8 mouse cellular contexts compared by ENCODE assay signal in genomic region chr5:137350205-137351057, GRCm38 (mm10). TPM values are rescaled to one million over a fixed set of nuclear protein-coding genes. Genes with fewer than 3 reads are reported as not detected.
DNase-seq lines count a peak whose midpoint lies in the region; ATAC-seq and TF ChIP-seq lines count a peak whose summit lies in the region.

No protein-coding gene starts in this region.

- H3K9me3 ChIP-seq in heart, embryonic 10.5 days: no peaks in the 10 kb centered on the region
- H3K9me3 ChIP-seq in G1E (replicated peaks): no peaks in the 10 kb centered on the region
- no peaks in the 10 kb centered on the region for H3K9me3 ChIP-seq in heart, embryonic 16.5 days (replicated peaks; ENCODE audit: control insufficient read depth, low read length)
- H3K9me3 ChIP-seq in midbrain, embryonic 12.5 days: no peaks in the 10 kb centered on the region

- H3K27me3 ChIP-seq in heart, embryonic 10.5 days (ENCODE audit: insufficient read depth, poor library complexity, severe bottlenecking): no peaks in the 10 kb centered on the region
- H3K27me3 ChIP-seq in G1E (ENCODE audit: insufficient read depth, low read length): peaks cover 67% of the 10 kb centered on the region
- no peaks in the 10 kb centered on the region for H3K27me3 ChIP-seq in heart, embryonic 16.5 days (ENCODE audit: control insufficient read depth, insufficient read depth, low read length)
- peaks cover 4% of the 10 kb centered on the region; the same call in 1 of the 2 replicates for H3K27me3 ChIP-seq in midbrain, embryonic 12.5 days

- peaks cover 30% of the 10 kb centered on the region for H3K36me3 ChIP-seq in heart, embryonic 10.5 days
- H3K36me3 ChIP-seq in G1E (replicated peaks): no peaks in the 10 kb centered on the region
- H3K36me3 ChIP-seq in heart, embryonic 16.5 days (ENCODE audit: control insufficient read depth, insufficient read depth): peaks cover 14% of the 10 kb centered on the region
- H3K36me3 ChIP-seq in midbrain, embryonic 12.5 days: peaks cover 21% of the 10 kb centered on the region

- intact Hi-C loops in left cerebral cortex, postnatal 14 days (cut with DNase I): no loop called here

- no peak for TF ChIP-seq CTCF in G1E (IDR thresholded peaks at IDR 0.05; ENCODE audit: low read depth, low read length)

- H3K4me3 ChIP-seq in heart, embryonic 10.5 days: peak overlapping the region; percentile 93
- peak overlapping the region; percentile 20; the same call in 1 of the 2 replicates for H3K4me3 ChIP-seq in G1E (ENCODE audit: low read depth, low read length)
- H3K4me3 ChIP-seq in heart, embryonic 16.5 days (ENCODE audit: low read length): peak overlapping the region; percentile 90
- peak overlapping the region; percentile 76 for H3K4me3 ChIP-seq in midbrain, embryonic 12.5 days

- peak overlapping the region; percentile 99 for H3K27ac ChIP-seq in heart, embryonic 10.5 days
- H3K27ac ChIP-seq in heart, embryonic 16.5 days (ENCODE audit: low read length): peak overlapping the region; percentile 98
- H3K27ac ChIP-seq in midbrain, embryonic 12.5 days (replicated peaks): peak overlapping the region; percentile 79

- no peak for ATAC-seq in G1E (ENCODE audit: extremely low read depth, insufficient number of reproducible peaks, low FRiP score, poor library complexity, severe bottlenecking)
- ATAC-seq in heart, embryonic 16.5 days (replicated peaks; ENCODE audit: extremely low read depth, insufficient read depth, low FRiP score): peak; percentile 35
- peak; percentile 63 for ATAC-seq in midbrain, embryonic 12.5 days (ENCODE audit: low FRiP score, low read depth)
- no peak for ATAC-seq in inflammation-experienced regulatory T-cells, adult 6 months

- peak overlapping the region; percentile 98 for H3K9ac ChIP-seq in heart, embryonic 16.5 days (ENCODE audit: low read length)
- peak overlapping the region; percentile 94 for H3K9ac ChIP-seq in midbrain, embryonic 12.5 days (replicated peaks)

- no peak for DNase-seq in heart, embryonic 10.5 days (ENCODE audit: low spot score)
- no peak for DNase-seq in heart, adult 8-10 months (ENCODE audit: low spot score)
- no peak for DNase-seq in G1E (ENCODE audit: low spot score)
- no peak for DNase-seq in left cerebral cortex, postnatal 14 days (ENCODE audit: low spot score in 2 of 2)
- DNase-seq in layer of hippocampus, adult 11-12 months (ENCODE audit: low spot score): no peak

- H3K4me2 ChIP-seq in heart, embryonic 16.5 days (ENCODE audit: low read depth, low read length): peak overlapping the region; percentile 94
- peak overlapping the region; percentile 81 for H3K4me2 ChIP-seq in midbrain, embryonic 12.5 days (replicated peaks)

- H3K4me1 ChIP-seq in heart, embryonic 10.5 days: peaks cover 69% of the 10 kb centered on the region
- peaks cover 4% of the 10 kb centered on the region for H3K4me1 ChIP-seq in G1E (ENCODE audit: insufficient read depth, low read depth, low read length)
- peaks cover 43% of the 10 kb centered on the region for H3K4me1 ChIP-seq in heart, embryonic 16.5 days (ENCODE audit: control insufficient read depth, insufficient read depth, low read length)
- H3K4me1 ChIP-seq in midbrain, embryonic 12.5 days: peaks cover 41% of the 10 kb centered on the region

- WGBS in heart, embryonic 10.5 days: under 1% methylated on average over 55 of the region's 55 CpGs
- WGBS in heart, embryonic 16.5 days: under 1% methylated on average over 51 of the region's 55 CpGs
- under 1% methylated on average over 55 of the region's 55 CpGs for WGBS in midbrain, embryonic 12.5 days

RNA-seq across cellular contexts. Expression of gene Ephb4, which starts 0.5 kb away (rescaled TPM):
- 36.4 and 42.5 TPM in 2 replicates for polyA plus RNA-seq in heart, embryonic 10.5 days (2016; fragmentation: Nextera tagmentation; extraction: Ambion mirVana)
- 10 to 100 TPM; 43.7 to 47.3 (median 46.3) TPM for total RNA-seq in heart, adult 8-10 months (2022)
- total RNA-seq in G1E (2014; fragmentation: Nextera tagmentation): not detected in 2 replicates
- total RNA-seq in G1E (2017): under 0.01 and 0.05 TPM in 2 replicates
- 0.07 TPM in 2 replicates for polyA plus RNA-seq in G1E (2012)
- 32.1 and 36.4 TPM in 2 replicates for polyA plus RNA-seq in heart, embryonic 16.5 days (2015; fragmentation: Nextera tagmentation; extraction: Ambion mirVana)
- 27.0 and 28.9 TPM in 2 replicates for polyA plus RNA-seq in midbrain, embryonic 12.5 days (2016; fragmentation: Nextera tagmentation; extraction: Ambion mirVana)
- 1 to 10 TPM; 6.0 to 7.6 TPM for total RNA-seq in left cerebral cortex, postnatal 14 days (2021)
- polyA plus RNA-seq in inflammation-experienced regulatory T-cells, adult 6 months (2017; shearing (Covaris generic)): not detected

RNA-seq across cellular contexts. Expression of gene Slc12a9, which starts 17.0 kb away (rescaled TPM):
- polyA plus RNA-seq in heart, embryonic 10.5 days (2016; fragmentation: Nextera tagmentation; extraction: Ambion mirVana): 10.6 and 12.0 TPM in 2 replicates
- total RNA-seq in heart, adult 8-10 months (2022): 1 to 10 TPM; 1.3 to 2.1 (median 2.0) TPM
- 5.9 and 8.1 TPM in 2 replicates for total RNA-seq in G1E (2014; fragmentation: Nextera tagmentation)
- total RNA-seq in G1E (2017): 2.3 and 3.1 TPM in 2 replicates
- polyA plus RNA-seq in G1E (2012): 4.1 and 5.3 TPM in 2 replicates
- 7.7 and 8.5 TPM in 2 replicates for polyA plus RNA-seq in heart, embryonic 16.5 days (2015; fragmentation: Nextera tagmentation; extraction: Ambion mirVana)
- 22.7 and 22.9 TPM in 2 replicates for polyA plus RNA-seq in midbrain, embryonic 12.5 days (2016; fragmentation: Nextera tagmentation; extraction: Ambion mirVana)
- total RNA-seq in left cerebral cortex, postnatal 14 days (2021): 10 to 100 TPM; 23.7 to 28.0 TPM
- 10 to 100 TPM in 2 of 3 experiments, 1 to 10 TPM in 1; 6.0 to 15.2 (median 11.0) TPM for polyA plus RNA-seq in inflammation-experienced regulatory T-cells, adult 6 months (2017; shearing (Covaris generic))

RNA-seq across cellular contexts. Expression of gene Trip6, which starts 36.2 kb away (rescaled TPM):
- 55.6 and 62.2 TPM in 2 replicates for polyA plus RNA-seq in heart, embryonic 10.5 days (2016; fragmentation: Nextera tagmentation; extraction: Ambion mirVana)
- total RNA-seq in heart, adult 8-10 months (2022): 10 to 100 TPM; 11.5 to 13.2 (median 12.4) TPM
- total RNA-seq in G1E (2014; fragmentation: Nextera tagmentation) (21.7 and 25.5 TPM in 2 replicates), G1E (2017) (4.6 and 8.8 TPM in 2 replicates)
- 57.8 and 77.7 TPM in 2 replicates for polyA plus RNA-seq in G1E (2012)
- polyA plus RNA-seq in heart, embryonic 16.5 days (2015; fragmentation: Nextera tagmentation; extraction: Ambion mirVana): 43.1 and 49.7 TPM in 2 replicates
- polyA plus RNA-seq in midbrain, embryonic 12.5 days (2016; fragmentation: Nextera tagmentation; extraction: Ambion mirVana): 34.9 and 43.3 TPM in 2 replicates
- 1 to 10 TPM; 3.5 to 3.9 TPM for total RNA-seq in left cerebral cortex, postnatal 14 days (2021)
- 1 to 10 TPM; 1.4 to 1.7 (median 1.6) TPM for polyA plus RNA-seq in inflammation-experienced regulatory T-cells, adult 6 months (2017; shearing (Covaris generic))

RNA-seq across cellular contexts. Expression of gene Srrt, which starts 43.0 kb away (rescaled TPM):
- polyA plus RNA-seq in heart, embryonic 10.5 days (2016; fragmentation: Nextera tagmentation; extraction: Ambion mirVana): 124 and 147 TPM in 2 replicates
- 10 to 100 TPM; 54.4 to 62.6 (median 60.3) TPM for total RNA-seq in heart, adult 8-10 months (2022)
- total RNA-seq in G1E (2014; fragmentation: Nextera tagmentation) (167 and 243 TPM in 2 replicates), G1E (2017) (185 and 189 TPM in 2 replicates)
- polyA plus RNA-seq in G1E (2012): 329 and 331 TPM in 2 replicates
- 94.5 and 97.0 TPM in 2 replicates for polyA plus RNA-seq in heart, embryonic 16.5 days (2015; fragmentation: Nextera tagmentation; extraction: Ambion mirVana)
- polyA plus RNA-seq in midbrain, embryonic 12.5 days (2016; fragmentation: Nextera tagmentation; extraction: Ambion mirVana): 178 and 180 TPM in 2 replicates
- 100 to 1,000 TPM; 167 to 176 TPM for total RNA-seq in left cerebral cortex, postnatal 14 days (2021)
- 10 to 100 TPM; 58.1 to 76.1 (median 61.2) TPM for polyA plus RNA-seq in inflammation-experienced regulatory T-cells, adult 6 months (2017; shearing (Covaris generic))

RNA-seq across cellular contexts. Expression of gene Ufsp1, which starts 56.0 kb away (rescaled TPM):
- polyA plus RNA-seq in heart, embryonic 10.5 days (2016; fragmentation: Nextera tagmentation; extraction: Ambion mirVana): 11.1 and 12.3 TPM in 2 replicates
- 10 to 100 TPM in 2 of 4 experiments, 1 to 10 TPM in 2; 7.7 to 10.4 (median 9.7) TPM for total RNA-seq in heart, adult 8-10 months (2022)
- total RNA-seq in G1E (2014; fragmentation: Nextera tagmentation) (17.9 and 24.7 TPM in 2 replicates), G1E (2017) (11.7 and 13.8 TPM in 2 replicates)
- polyA plus RNA-seq in G1E (2012): 29.7 and 29.9 TPM in 2 replicates
- polyA plus RNA-seq in heart, embryonic 16.5 days (2015; fragmentation: Nextera tagmentation; extraction: Ambion mirVana): 8.5 TPM in 2 replicates
- 7.9 and 8.0 TPM in 2 replicates for polyA plus RNA-seq in midbrain, embryonic 12.5 days (2016; fragmentation: Nextera tagmentation; extraction: Ambion mirVana)
- 10 to 100 TPM; 16.4 to 17.1 TPM for total RNA-seq in left cerebral cortex, postnatal 14 days (2021)
- 1 to 10 TPM in 2 of 3 experiments, under 1 TPM in 1; 0.32 to 2.0 (median 1.5) TPM for polyA plus RNA-seq in inflammation-experienced regulatory T-cells, adult 6 months (2017; shearing (Covaris generic))

Comparison
In these comparisons a context has a peak if more than half of its experiments do, and no peak if none do; other contexts are left out.
1. H3K4me3 ChIP-seq: peak in every context shown above with its lines; median percentile 93 in heart, embryonic 10.5 days; 90 in heart, embryonic 16.5 days; 76 in midbrain, embryonic 12.5 days; 20 in G1E.
2. ATAC-seq: peak in heart, embryonic 16.5 days (single experiment) and midbrain, embryonic 12.5 days (single experiment); none in G1E (single experiment) and inflammation-experienced regulatory T-cells, adult 6 months (single experiment).
3. RNA of gene Ephb4, which starts 0.5 kb away (polyA plus RNA-seq): 36.4 to 42.5 TPM in heart, embryonic 10.5 days, 32.1 to 36.4 TPM in heart, embryonic 16.5 days and 27.0 to 28.9 TPM in midbrain, embryonic 12.5 days; 0.07 TPM in G1E and not detected in inflammation-experienced regulatory T-cells, adult 6 months; every median in the first group is over 10 times any median in the second.
4. RNA of gene Trip6, which starts 36.2 kb away (polyA plus RNA-seq): 55.6 to 62.2 TPM in heart, embryonic 10.5 days, 57.8 to 77.7 TPM in G1E, 34.9 to 43.3 TPM in midbrain, embryonic 12.5 days and 43.1 to 49.7 TPM in heart, embryonic 16.5 days; 1.4 to 1.7 TPM in inflammation-experienced regulatory T-cells, adult 6 months; every median in the first group is over 10 times any median in the second.
5. Peak in every context shown above with its lines, with median percentiles within 50 percentile points of each other: H3K27ac ChIP-seq.